Mouse (Mus musculus): Measurements from ENCODE around the gene Farsa. TPM values are rescaled to one million over a fixed set of nuclear protein-coding genes. Genes with fewer than 3 reads are reported as not detected.
A peak's percentile ranks its signal among the peaks of the same experiment; 100 is the strongest.

The Farsa gene
- 83.1 and 92.7 TPM in 2 replicates for polyA plus RNA-seq (2015; fragmentation: Nextera tagmentation; extraction: Ambion mirVana)

GRCm38 (mm10) chr8:84856864-84857441 is at the start of gene Farsa:
TSS of gene Farsa (plus strand) at chr8:84856989.
- ATAC-seq: peak; percentile 96
- Histone ChIP-seq H3K4me1 (replicated peaks) (peaks cover 12% of the 10 kb centered on the region), H3K4me2 (replicated peaks) (peak within 1 kb of the TSS; percentile 79), H3K9me3 (no peaks in the 10 kb centered on the region), H3K9ac (peak within 1 kb of the TSS; percentile 91), H3K27me3 (replicated peaks) (no peaks in the 10 kb centered on the region), H3K4me3 (replicated peaks) (peak within 1 kb of the TSS; percentile 80), H3K36me3 (peaks cover 19% of the 10 kb centered on the region; the same call in 1 of the 2 replicates), H3K27ac (peak within 1 kb of the TSS; percentile 81)
- under 1% methylated on average over 39 of the region's 39 CpGs for WGBS

GRCm38 (mm10) chr8:84809109-84809940 is 47.5 kb upstream of the Farsa start:
- WGBS: 62% methylated on average over 12 of the region's 12 CpGs
- Histone ChIP-seq H3K4me1 (replicated peaks) (peaks cover 3% of the 10 kb centered on the region; the same call in 1 of the 2 replicates), H3K9me3 (no peaks in the 10 kb centered on the region), H3K9ac (no peak overlapping the region), H3K27me3 (replicated peaks) (peaks cover 57% of the 10 kb centered on the region), H3K4me3 (replicated peaks) (no peak overlapping the region), H3K36me3 (no peaks in the 10 kb centered on the region), H3K27ac (no peak overlapping the region), H3K4me2 (replicated peaks) (no peak overlapping the region)
- no peak for ATAC-seq

GRCm38 (mm10) chr8:84809941-84810280 is 46.9 kb upstream of the Farsa start:
- no peak overlapping the region for H3K4me3 ChIP-seq (replicated peaks)
- H3K4me2 ChIP-seq (replicated peaks): no peak overlapping the region
- WGBS: 74% methylated on average over 5 of the region's 5 CpGs
- no peaks in the 10 kb centered on the region for H3K9me3 ChIP-seq
- peaks cover 3% of the 10 kb centered on the region; the same call in 1 of the 2 replicates for H3K4me1 ChIP-seq (replicated peaks)
- H3K36me3 ChIP-seq: no peaks in the 10 kb centered on the region
- peaks cover 57% of the 10 kb centered on the region for H3K27me3 ChIP-seq (replicated peaks)
- H3K27ac ChIP-seq: no peak overlapping the region
- no peak overlapping the region for H3K9ac ChIP-seq
- no peak for ATAC-seq

- 1% methylated on average over 32 of the region's 32 CpGs for WGBS
- Histone ChIP-seq H3K9ac (no peak overlapping the region), H3K4me2 (replicated peaks) (peak overlapping the region; percentile 73), H3K27me3 (replicated peaks) (peaks cover 49% of the 10 kb centered on the region), H3K36me3 (no peaks in the 10 kb centered on the region), H3K9me3 (no peaks in the 10 kb centered on the region), H3K4me3 (replicated peaks) (peak overlapping the region; percentile 37), H3K27ac (no peak overlapping the region), H3K4me1 (replicated peaks) (peaks cover 7% of the 10 kb centered on the region; the same call in 1 of the 2 replicates)
- peak; percentile 82 for ATAC-seq
Measured at GRCm38 (mm10) chr8:84810896-84811295, 45.9 kb upstream of the Farsa start.

- H3K27me3 ChIP-seq (replicated peaks): peaks cover 49% of the 10 kb centered on the region
- 29% methylated on average over 10 of the region's 10 CpGs for WGBS
- H3K27ac ChIP-seq: no peak overlapping the region
Measured at GRCm38 (mm10) chr8:84811303-84811702, 45.5 kb upstream of the Farsa start.

GRCm38 (mm10) chr8:84813059-84813458 is 43.7 kb upstream of the Farsa start:
- ATAC-seq: peak; percentile 35; the same call in 1 of the 2 replicates
- no peak overlapping the region for H3K4me2 ChIP-seq (replicated peaks)
- H3K4me3 ChIP-seq (replicated peaks): no peak overlapping the region
- no peak overlapping the region for H3K27ac ChIP-seq
- no peaks in the 10 kb centered on the region for H3K9me3 ChIP-seq
- 2% methylated on average over 5 of the region's 5 CpGs for whole genome bisulfite sequencing
- peaks cover 44% of the 10 kb centered on the region for H3K27me3 ChIP-seq (replicated peaks)
- H3K36me3 ChIP-seq: no peaks in the 10 kb centered on the region
- peaks cover 7% of the 10 kb centered on the region; the same call in 1 of the 2 replicates for H3K4me1 ChIP-seq (replicated peaks)
- H3K9ac ChIP-seq: no peak overlapping the region

More at GRCm38 (mm10) chr8:84811303-84811702, 45.5 kb upstream of the Farsa start:
- peak overlapping the region; percentile 37 for H3K4me3 ChIP-seq (replicated peaks)
- H3K9ac ChIP-seq: no peak overlapping the region
- no peaks in the 10 kb centered on the region for H3K9me3 ChIP-seq
- peaks cover 7% of the 10 kb centered on the region; the same call in 1 of the 2 replicates for H3K4me1 ChIP-seq (replicated peaks)
- H3K4me2 ChIP-seq (replicated peaks): peak overlapping the region; percentile 73
- H3K36me3 ChIP-seq: no peaks in the 10 kb centered on the region
- ATAC-seq: no peak

- WGBS: 93% methylated on average over 3 of the region's 3 CpGs
- no peak for ATAC-seq
- Histone ChIP-seq H3K4me2 (replicated peaks) (no peak overlapping the region), H3K9me3 (no peaks in the 10 kb centered on the region), H3K9ac (no peak overlapping the region), H3K36me3 (no peaks in the 10 kb centered on the region), H3K27me3 (replicated peaks) (peaks cover 37% of the 10 kb centered on the region), H3K27ac (no peak overlapping the region), H3K4me1 (replicated peaks) (peaks cover 7% of the 10 kb centered on the region; the same call in 1 of the 2 replicates), H3K4me3 (replicated peaks) (no peak overlapping the region)
Measured at GRCm38 (mm10) chr8:84813830-84814229, 43.0 kb upstream of the Farsa start.

- H3K4me1 ChIP-seq (replicated peaks): peaks cover 7% of the 10 kb centered on the region; the same call in 1 of the 2 replicates
- no peak overlapping the region for H3K4me2 ChIP-seq (replicated peaks)
- H3K4me3 ChIP-seq (replicated peaks): no peak overlapping the region
- no peak overlapping the region for H3K27ac ChIP-seq
- no peaks in the 10 kb centered on the region for H3K9me3 ChIP-seq
- ATAC-seq: no peak
- H3K9ac ChIP-seq: no peak overlapping the region
- no peaks in the 10 kb centered on the region for H3K36me3 ChIP-seq
- H3K27me3 ChIP-seq (replicated peaks): peaks cover 34% of the 10 kb centered on the region
- WGBS: 87% methylated on average over 11 of the region's 11 CpGs
Measured at GRCm38 (mm10) chr8:84814240-84814554, 42.6 kb upstream of the Farsa start.

- H3K9me3 ChIP-seq: no peaks in the 10 kb centered on the region
- H3K4me1 ChIP-seq (replicated peaks): peaks cover 7% of the 10 kb centered on the region; the same call in 1 of the 2 replicates
- no peak; the same call in 1 of the 2 replicates for ATAC-seq
- WGBS: 49% methylated on average over 19 of the region's 19 CpGs
- H3K27ac ChIP-seq: no peak overlapping the region
- peaks cover 28% of the 10 kb centered on the region for H3K27me3 ChIP-seq (replicated peaks)
- no peak overlapping the region for H3K4me3 ChIP-seq (replicated peaks)
- H3K4me2 ChIP-seq (replicated peaks): no peak overlapping the region
- no peak overlapping the region for H3K9ac ChIP-seq
- no peaks in the 10 kb centered on the region for H3K36me3 ChIP-seq
Measured at GRCm38 (mm10) chr8:84814555-84815441, 42.0 kb upstream of the Farsa start.

GRCm38 (mm10) chr8:84815547-84815946 is 41.2 kb upstream of the Farsa start:
- 19% methylated on average over 9 of the region's 9 CpGs for WGBS
- Histone ChIP-seq H3K4me1 (replicated peaks) (peaks cover 7% of the 10 kb centered on the region; the same call in 1 of the 2 replicates), H3K36me3 (no peaks in the 10 kb centered on the region), H3K9me3 (no peaks in the 10 kb centered on the region), H3K4me3 (replicated peaks) (no peak overlapping the region), H3K4me2 (replicated peaks) (no peak overlapping the region), H3K27me3 (replicated peaks) (peaks cover 26% of the 10 kb centered on the region), H3K9ac (no peak overlapping the region), H3K27ac (no peak overlapping the region)
- ATAC-seq: peak; percentile 81

GRCm38 (mm10) chr8:84816117-84816516 is 40.7 kb upstream of the Farsa start:
- H3K4me2 ChIP-seq (replicated peaks): no peak overlapping the region
- 81% methylated on average over 17 of the region's 17 CpGs for WGBS
- H3K36me3 ChIP-seq: no peaks in the 10 kb centered on the region
- ATAC-seq: no peak
- H3K9ac ChIP-seq: no peak overlapping the region
- H3K27ac ChIP-seq: no peak overlapping the region
- peaks cover 24% of the 10 kb centered on the region for H3K27me3 ChIP-seq (replicated peaks)
- H3K4me1 ChIP-seq (replicated peaks): peaks cover 5% of the 10 kb centered on the region; the same call in 1 of the 2 replicates
- no peaks in the 10 kb centered on the region for H3K9me3 ChIP-seq
- no peak overlapping the region for H3K4me3 ChIP-seq (replicated peaks)

- no peak within 1 kb of the TSS for H3K27ac ChIP-seq
- no peak for ATAC-seq
- 42% methylated on average over 3 of the region's 3 CpGs for WGBS
- no peak within 1 kb of the TSS for H3K4me3 ChIP-seq (replicated peaks)
- H3K4me1 ChIP-seq (replicated peaks): peaks cover 14% of the 10 kb centered on the region
- peak within 1 kb of the TSS; percentile 52 for H3K4me2 ChIP-seq (replicated peaks)
- H3K36me3 ChIP-seq: no peaks in the 10 kb centered on the region
- no peaks in the 10 kb centered on the region for H3K27me3 ChIP-seq (replicated peaks)
- no peaks in the 10 kb centered on the region for H3K9me3 ChIP-seq
- no peak within 1 kb of the TSS for H3K9ac ChIP-seq
Measured at GRCm38 (mm10) chr8:84822723-84823122, 34.1 kb upstream of the Farsa start, which contains the start of gene Dand5. TSS of gene Dand5 (minus strand) at chr8:84822823.
